Mouse (Mus musculus): ENCODE results near the gene Wscd2. TPM values are rescaled to one million over a fixed set of nuclear protein-coding genes. Genes with fewer than 3 reads are reported as not detected.

Wscd2 gene
- total RNA-seq (2021) = 10 to 100 TPM; 84.5 to 89.7 TPM

DNA sequence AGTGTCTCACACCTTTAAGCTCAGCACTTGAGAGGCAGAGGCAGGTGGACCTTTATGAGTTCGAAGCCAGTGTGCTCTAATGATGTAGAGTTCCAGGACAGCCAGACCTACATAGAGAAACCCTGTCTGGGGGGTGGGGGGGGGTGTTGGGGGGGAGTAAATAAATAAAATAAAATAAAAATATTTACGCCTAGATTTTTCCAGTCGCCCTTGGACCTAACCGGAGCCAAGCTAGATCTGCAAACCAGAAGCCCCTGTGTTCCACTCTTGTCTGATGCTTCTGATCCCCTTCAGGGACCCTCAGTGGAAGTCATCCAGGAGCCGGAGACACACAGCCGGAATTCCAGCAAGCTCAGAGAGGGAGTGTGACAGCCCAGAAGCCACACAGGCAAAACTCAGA, at the start of gene Wscd2:
Gene Wscd2 (plus strand): TSS at position 301 of the 400 bp plus-strand sequence.
- DNase-seq (ENCODE audit: extremely low spot score in 1 of 2, low spot score in 1 of 2) = no peak

DNA sequence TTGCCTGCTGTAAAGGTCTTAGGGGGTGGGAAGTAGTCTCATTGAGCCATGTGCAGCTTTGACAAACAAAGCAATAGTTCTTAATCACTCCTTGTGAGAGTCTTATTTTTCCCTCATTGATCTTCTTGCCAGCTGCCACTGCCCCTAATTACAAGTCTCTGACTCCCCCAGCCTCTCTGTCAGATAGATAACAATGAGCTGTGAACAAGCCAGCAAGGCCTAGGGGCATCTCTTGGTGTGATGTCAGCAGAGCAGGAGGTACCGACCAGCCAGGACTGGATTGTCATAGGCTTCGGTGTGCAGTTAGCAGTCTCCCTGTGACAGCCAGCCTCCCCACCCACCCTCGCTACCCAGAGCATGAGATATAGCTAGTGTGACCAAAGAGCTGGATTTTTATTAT, 48.0 kb upstream of the Wscd2 start:
- DNase-seq (ENCODE audit: extremely low spot score in 1 of 2, low spot score in 1 of 2) = no peak

DNA sequence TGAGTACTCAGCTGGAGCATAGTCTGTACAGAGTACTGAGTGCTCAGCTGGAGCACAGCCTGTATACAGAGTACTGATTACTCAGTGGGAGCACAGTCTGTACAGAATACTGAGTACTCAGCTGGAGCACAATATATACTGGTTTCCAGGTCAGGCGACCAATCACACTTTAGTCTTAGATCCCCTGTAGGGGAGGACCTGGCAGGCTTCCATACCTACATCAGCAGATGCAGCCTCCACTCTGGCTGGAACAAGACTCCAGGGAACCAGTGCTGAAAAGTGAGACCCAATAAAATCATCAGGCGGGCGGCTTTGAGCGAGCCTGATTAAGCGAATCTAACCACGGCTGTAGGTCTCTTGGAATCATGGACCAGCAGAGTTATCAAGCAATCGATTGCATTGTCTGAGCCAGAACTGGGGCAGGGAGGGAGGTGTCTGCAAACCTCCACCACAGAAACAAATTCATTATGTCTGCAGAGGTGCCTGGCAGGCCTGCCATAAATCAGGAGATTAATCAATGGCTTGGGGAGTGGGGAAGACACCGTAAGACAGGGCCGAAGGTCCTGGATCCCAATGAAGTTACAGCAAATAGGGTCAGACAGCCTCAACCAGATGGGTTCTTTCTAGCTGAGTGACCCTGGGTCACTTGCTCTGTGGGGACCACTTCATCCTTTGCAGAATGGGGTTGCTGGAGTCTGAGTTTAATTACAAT, 42.0 kb upstream of the Wscd2 start:
- no peak for DNase-seq (ENCODE audit: extremely low spot score in 1 of 2, low spot score in 1 of 2)

DNA sequence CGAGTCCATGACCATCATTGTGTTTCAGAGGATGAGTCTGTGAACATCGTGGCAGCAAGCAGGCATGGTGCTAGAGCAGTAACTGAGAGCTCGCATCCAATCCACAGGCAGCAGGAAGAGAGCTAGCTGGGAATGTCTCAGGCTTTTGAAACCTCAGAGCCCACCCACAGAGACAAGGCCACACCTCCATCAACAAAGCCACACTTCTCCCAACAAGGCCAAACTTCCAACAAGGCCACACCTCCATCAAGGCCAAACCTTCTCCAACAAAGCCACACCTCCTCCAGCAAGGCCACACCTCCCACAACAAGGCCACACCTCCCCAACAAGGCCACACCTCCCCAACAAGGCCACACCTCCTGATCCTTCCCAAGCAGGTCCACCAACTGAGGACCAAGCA, 40.8 kb upstream of the Wscd2 start:
- no peak for DNase-seq (ENCODE audit: extremely low spot score in 1 of 2, low spot score in 1 of 2)

DNA sequence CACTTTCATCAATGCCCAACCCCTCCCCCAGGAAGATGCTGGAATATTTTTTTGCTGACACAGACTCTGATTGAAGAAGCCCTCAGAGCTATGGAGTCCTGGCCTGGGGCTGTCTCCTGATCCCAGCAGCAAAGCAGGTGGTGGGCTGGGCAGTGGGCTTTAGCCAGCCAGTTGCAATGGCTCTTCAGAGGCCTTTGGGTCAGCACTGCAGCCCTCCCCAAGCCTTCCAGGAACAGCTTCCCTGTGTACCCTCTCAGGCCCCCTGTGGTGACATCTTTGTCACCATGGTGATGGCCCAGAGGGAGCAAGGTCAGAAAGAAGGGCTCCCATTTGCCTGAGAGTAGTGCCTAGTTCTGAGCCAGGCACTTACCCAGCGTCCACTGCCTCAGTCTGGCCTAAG, 37.4 kb upstream of the Wscd2 start:
- DNase-seq (ENCODE audit: extremely low spot score in 1 of 2, low spot score in 1 of 2) = no peak

DNA sequence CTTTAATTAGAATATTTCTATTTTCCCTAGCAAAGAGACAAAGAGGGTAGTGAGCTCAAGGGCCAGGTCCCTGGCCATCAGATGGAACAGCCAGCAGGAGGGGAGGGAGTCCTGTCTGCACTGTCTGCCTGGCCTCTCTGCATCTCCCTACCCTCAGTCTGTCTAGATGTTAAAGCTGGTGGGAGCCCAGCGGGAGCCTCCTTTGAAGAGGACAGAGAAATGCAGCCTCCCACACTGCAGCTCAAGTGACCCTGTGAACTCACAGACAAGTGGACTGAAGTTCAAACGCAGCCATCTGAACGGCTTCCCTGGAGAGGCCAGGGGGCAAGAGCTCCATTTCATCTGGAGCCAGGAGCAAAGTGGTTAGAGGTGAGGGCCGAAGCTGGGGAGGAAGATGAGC, 36.8 kb upstream of the Wscd2 start:
- DNase-seq (ENCODE audit: extremely low spot score in 1 of 2, low spot score in 1 of 2) = no peak

DNA sequence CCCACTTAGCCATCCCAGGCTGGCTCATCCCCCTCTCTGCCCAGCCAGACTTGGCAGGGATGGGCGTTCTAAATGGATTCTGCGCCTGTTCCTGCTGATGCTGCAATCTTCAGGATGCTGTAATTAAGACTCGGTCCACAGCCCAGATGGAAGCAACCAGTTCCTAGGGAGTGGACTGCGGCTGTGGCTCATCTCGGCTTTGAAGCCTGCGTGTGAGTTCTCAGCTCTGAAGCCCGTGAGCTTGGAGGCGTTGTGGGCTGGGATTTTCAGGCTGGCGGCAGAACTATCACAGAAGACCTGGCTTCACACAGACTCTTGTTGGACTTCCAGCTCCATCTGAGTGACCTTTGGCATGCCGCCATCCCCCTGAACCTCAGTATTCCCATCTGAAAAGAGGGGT, 34.1 kb upstream of the Wscd2 start:
- no peak for DNase-seq (ENCODE audit: extremely low spot score in 1 of 2, low spot score in 1 of 2)

DNA sequence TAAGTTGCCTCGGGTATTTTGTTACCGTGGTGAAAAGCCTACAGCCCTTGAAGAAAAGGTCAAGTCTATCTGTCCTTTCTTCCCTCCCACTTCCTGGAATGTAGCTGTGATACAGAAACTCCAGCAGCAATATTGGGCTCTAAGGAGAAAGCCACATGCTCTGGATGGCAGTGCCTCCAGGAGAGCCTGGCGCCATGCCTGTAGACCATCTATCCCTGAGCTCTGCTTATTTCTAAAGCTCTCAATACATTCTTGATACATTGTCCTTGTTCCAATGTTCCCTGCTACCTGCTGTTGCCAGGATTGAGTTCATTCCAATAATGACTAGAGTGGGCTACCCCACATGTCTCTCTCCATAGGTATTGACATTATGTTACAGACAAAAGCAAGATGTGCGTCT, 33.4 kb upstream of the Wscd2 start:
- DNase-seq (ENCODE audit: extremely low spot score in 1 of 2, low spot score in 1 of 2) = no peak

DNA sequence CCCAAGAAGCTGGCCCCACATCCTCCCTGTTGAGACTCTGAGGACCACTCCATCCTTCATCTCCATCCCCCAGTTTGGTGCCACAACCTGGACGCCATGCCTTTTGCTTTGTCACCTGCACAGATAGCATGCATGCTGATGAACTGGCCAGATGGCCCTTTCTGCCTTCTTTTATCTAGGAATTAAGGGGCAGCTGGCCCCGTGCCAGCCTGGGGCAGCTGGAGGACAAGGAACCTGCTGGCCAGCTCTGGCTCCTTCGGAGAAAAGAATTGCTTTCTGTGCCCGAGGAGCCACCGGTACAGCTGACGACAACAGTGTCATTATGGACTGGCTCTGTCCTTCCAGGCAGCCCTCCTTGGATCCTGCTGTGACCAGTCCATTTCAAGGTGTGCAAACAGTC, 32.9 kb upstream of the Wscd2 start:
- no peak for DNase-seq (ENCODE audit: extremely low spot score in 1 of 2, low spot score in 1 of 2)

DNA sequence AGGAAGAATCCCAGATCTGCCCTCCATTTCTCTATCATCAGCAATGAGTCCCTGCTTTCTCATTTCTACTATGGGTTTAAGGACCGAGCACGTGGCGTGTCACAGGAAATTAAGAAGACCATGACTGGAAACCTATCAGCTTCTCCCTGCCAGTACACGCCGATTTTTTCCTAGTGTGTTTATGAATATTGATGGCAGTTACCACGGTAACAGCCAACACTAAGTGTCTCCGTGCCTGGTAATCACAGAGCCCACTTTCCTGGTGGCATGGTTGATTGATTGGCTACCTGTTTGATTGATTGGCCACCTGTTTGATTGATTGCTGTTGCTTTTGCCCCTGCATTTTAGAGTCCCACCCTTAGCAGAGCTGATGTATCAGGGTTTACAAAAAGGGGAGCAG, 30.2 kb upstream of the Wscd2 start:
- DNase-seq (ENCODE audit: extremely low spot score in 1 of 2, low spot score in 1 of 2) = no peak

DNA sequence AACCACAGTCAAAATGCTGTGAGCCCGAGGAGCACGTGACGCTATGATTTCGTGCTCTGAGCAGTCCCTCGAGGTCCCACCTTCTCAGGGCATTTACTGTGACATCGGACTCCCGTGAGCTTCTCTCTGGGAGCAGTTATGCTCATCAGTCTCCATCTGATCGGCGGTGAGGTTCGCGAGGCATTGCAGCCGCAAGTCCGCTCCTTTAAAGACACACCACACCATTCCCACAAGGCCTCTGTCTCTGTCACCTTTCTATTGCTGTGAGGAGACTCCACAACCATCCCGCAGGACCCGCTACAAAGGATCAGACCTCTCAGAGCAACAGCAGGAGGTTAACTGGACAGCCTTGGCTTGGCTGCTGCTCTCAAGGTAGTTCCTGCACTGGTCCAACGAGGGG, 28.6 kb upstream of the Wscd2 start:
- DNase-seq (ENCODE audit: extremely low spot score in 1 of 2, low spot score in 1 of 2) = no peak

DNA sequence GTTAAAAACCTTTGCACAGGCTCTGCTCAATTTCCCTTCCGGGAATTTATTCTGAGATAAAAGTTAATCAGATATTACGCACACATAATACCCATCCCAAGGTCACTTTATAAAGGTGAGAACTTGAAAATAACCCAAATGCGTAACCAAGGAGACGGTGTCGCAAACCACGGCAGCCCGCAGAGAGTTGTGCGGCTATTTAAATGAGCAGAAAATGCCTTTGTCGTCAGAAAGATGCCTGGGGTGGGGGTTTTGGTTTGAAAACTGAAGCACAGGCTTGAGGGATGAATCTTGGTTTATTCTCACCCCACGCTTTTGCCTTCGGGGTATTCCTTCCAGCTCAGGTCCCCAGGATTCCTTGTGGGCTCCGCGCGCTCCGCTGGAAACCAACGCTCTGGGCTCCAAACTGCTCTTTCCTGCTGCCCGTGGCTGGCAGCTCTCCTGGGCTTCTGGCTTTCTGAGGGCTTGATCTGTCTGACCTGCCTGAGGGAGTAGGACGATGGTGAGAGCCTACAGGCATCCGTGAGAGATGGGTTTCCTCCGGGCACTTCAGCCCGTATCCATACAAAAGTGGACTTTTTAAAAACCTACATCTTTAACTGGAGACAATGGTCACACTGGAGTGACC, 28.0 kb upstream of the Wscd2 start:
- no peak for DNase-seq (ENCODE audit: extremely low spot score in 1 of 2, low spot score in 1 of 2)

DNA sequence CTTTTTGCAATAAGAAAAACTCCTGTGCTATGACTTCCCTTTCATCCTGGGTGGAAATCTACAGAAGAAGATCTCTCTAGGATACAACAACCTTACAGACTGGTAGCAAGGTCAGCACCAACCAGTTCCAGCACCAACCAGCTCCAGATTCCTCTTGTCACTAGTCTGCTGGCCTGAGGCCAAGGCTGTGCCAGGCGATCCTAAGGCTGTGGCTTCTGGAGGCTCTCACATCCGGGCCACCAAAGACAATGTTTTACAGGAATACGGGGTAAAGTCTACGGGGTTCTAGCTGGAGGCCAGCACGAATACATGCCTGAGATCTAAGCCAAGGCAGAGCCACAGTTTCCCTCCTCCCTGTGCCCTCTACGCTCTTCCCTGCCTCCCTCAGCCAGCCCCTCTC, 25.4 kb upstream of the Wscd2 start:
- no peak for DNase-seq (ENCODE audit: extremely low spot score in 1 of 2, low spot score in 1 of 2)

DNA sequence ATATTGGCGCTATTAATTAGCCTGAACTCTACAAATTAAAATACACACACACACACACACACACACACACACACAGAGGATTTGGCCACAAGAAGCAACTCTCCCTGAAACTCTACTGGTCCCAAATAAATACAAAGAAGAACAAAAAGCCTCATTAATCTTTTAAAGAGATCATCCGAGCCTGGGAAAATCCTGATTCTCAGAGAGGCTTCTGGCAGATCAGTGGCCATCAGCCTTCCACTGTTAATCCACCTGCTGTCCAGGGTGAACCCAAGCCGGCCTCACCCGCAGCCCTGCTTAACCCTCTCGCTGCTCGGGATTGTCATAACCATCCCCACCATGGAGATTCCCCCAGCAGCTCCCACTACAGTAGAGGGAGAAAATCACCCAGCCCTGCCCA, 23.6 kb upstream of the Wscd2 start:
- no peak for DNase-seq (ENCODE audit: extremely low spot score in 1 of 2, low spot score in 1 of 2)

DNA sequence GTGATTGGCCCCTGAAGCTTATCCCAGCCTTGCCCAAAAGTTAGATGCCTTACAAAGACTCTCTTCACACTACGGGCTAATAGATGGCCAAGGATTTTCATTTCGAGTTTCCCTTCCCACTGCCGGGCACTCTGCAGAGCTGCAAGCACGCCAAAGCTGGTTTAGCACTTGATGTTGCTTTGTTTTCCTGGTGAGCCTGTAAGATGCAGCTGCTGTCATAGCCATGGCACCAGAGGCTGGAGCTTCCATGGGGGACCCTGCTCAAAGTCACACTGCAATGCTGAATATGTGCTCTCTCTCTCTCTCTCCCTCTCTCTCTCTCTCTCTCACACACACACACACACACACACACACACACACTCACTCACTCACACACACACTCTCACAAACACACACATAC, 23.1 kb upstream of the Wscd2 start:
- no peak for DNase-seq (ENCODE audit: extremely low spot score in 1 of 2, low spot score in 1 of 2)

DNA sequence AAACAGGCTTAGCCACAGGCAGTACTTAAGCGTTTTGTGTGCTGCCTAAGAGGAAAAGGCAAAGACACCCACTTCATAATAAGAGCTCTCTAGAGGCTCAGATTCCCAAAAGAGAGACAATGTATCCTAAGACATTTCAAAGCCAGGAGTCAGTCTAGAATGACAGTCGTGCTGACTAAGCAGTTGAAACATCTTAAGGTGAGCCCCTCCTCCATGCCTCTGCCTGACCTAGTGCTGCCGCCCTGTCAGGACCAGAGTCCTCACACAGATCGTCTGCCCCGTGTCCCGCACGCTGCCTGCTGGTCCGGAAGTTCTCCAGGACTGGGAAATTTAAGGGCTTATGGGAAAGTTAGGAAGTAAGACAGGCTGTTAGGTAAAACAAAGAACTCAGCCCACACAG, 22.4 kb upstream of the Wscd2 start:
- no peak for DNase-seq (ENCODE audit: extremely low spot score in 1 of 2, low spot score in 1 of 2)

DNA sequence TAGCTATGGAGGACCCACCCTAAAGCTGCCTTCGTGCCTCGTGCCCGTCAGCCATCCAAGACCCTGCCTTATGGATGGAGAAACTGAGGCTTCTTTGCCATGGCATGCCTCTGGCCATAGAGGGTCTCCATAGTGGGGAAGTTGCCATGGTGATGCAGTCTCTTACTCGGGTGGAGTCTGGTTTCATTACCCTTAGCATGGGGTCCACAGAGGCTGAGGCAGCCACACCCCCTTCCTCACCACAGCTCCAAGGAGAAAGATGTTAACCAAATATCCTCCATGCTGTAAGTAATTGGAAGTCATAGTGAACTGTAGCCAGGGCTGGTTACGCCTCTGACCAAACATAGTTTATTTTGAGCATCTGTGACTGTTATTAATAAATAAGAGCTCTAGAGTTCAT, 21.5 kb upstream of the Wscd2 start:
- no peak for DNase-seq (ENCODE audit: extremely low spot score in 1 of 2, low spot score in 1 of 2)

DNA sequence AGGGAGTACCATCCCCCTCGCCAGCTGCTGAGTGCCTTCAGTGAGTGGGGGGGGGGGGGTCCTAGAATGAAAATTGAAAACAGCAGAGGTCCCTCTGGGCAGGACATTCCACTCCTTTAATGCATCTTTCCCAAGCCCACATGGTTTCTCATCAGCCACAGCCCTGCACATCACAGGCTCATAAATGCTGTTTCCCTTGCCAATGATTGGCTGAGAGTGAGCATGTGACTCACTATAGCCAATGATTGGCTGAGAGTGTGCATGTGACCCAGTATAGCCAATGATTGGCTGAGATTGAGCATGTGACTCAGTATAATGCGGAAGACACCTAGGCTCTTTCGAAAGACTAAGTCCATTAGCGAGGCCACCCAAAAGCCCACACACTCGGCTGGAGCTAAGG, 20.9 kb upstream of the Wscd2 start:
- DNase-seq (ENCODE audit: extremely low spot score in 1 of 2, low spot score in 1 of 2) = no peak

DNA sequence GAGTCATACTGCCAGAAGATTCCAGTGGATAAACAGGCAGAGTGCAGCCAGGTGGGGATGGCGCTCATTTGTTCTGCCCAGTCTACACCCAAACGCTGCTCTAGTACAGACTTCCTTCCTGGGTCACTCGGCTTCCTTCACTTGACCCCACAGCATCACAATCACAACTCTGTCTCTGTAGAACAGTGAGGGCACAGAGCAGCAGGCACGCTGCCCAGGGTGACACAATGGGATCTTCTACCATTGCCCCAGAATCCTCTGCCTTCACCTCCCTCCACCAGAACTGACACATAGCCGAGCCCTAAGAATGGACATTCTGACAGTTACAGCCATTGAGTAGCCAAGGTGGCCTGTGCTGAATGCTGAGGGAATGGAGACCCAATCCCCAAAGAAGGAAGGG, 20.3 kb upstream of the Wscd2 start:
- DNase-seq (ENCODE audit: extremely low spot score in 1 of 2, low spot score in 1 of 2) = no peak

DNA sequence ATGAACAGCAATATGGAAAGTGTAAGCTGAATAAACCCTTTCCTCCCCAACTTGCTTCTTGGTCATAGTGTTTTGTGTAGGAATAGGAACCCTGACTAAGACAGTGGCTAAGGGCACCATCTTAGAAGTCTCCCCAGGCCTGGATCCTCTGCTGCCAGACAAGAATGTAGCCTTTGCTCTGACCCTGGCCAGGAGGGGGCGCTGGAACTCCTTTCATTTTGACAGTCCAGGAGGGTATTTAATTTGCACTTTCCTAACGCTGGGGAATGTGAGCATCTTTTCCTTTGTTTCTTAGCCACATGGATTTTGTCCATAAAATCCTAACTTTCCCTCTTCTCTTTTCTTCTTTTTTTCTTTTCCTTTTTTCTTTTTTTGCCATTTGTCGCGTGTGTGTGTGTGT, 18.7 kb upstream of the Wscd2 start:
- DNase-seq (ENCODE audit: extremely low spot score in 1 of 2, low spot score in 1 of 2) = peak; percentile 69 to 94

DNA sequence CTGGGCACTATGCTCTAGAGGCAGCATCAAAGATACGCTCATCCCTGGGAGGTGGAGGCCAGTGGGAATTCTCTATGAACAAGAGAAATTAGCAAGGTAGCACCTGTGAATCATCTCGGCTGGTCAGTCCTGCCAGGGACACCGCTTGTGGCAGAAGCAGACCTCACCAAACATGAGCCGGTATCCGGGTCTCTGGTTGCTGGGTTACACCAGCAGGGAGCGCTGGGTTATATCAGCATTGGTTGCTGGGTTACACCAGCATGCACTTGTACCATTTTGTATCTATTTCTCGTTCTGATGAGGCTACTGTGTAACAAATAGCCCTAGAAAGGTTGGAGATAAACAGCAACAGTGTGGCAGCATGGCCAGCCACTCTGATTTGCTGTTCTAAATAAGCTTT, 17.8 kb upstream of the Wscd2 start:
- no peak for DNase-seq (ENCODE audit: extremely low spot score in 1 of 2, low spot score in 1 of 2)

DNA sequence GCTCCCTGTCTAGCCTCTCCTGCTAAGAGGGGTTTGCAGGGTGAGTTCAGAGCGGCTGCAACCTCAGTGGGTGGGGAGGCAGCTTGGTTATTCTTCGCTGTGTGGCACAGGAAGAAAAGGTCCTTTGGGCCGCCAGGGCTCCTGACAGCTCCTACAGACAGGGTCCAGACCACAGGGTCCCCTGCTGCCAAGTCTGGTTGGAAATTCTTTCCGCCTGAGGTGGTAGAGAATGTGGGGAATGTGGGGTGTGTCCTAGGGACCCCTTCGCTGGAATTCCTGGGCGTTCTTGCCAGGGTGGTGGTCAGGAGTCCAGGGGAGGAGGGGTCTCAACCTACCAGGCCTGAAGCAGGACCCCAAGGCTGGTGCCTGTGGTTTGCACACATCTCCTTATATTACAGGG, 13.3 kb upstream of the Wscd2 start:
- no peak for DNase-seq (ENCODE audit: extremely low spot score in 1 of 2, low spot score in 1 of 2)

DNA sequence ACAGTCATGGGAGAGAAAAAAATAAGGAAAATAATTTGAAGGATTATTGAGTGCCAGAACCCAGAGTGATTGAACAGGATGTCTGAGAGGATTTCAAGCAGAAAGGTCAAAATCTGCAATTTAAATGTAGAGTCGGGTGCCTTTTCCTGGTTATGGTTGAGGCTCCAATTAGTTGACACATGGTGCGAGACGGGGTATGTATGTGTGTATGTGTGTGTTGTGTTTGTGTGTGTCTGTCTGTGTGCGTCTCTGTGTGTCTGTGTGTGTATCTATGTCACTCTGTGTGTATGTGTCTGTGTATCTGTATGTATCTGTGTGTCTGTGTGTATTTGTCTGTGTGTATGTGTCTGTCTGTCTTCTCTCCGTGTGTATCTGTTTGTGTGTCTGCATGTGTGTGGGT, 11.1 kb upstream of the Wscd2 start:
- no peak for DNase-seq (ENCODE audit: extremely low spot score in 1 of 2, low spot score in 1 of 2)

All from layer of hippocampus, postnatal 25 days (tissue).